Mouse (Mus musculus): Measurements from ENCODE around the gene BC034090.
"Not testable (repeated sequence)": the region's sequence is repeated elsewhere in the genome, so short reads cannot be mapped to it uniquely, and the experiment has no call there.

BC034090 gene

DNA sequence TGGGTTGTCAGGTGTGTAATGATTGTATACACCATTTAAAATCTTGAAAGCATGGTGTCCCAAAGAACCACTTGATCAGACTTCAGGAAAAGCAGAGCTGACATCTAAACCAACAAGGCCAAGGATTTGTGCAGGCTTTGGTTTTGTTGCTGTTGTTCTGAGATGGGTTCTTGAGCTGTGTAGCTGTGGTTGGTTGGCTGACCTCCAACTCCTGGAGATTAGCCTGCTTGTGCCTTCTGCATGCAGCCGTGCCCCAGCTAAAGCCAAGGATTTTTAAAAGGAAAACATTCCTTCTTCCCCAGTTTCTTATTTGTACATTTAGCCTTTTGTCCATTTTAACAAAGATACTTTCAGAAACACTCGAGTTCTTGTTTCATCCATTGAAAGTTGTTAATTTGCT, 52.6 kb downstream of the BC034090 start:
- DNase-seq (ENCODE audit: low spot score): no peak

DNA sequence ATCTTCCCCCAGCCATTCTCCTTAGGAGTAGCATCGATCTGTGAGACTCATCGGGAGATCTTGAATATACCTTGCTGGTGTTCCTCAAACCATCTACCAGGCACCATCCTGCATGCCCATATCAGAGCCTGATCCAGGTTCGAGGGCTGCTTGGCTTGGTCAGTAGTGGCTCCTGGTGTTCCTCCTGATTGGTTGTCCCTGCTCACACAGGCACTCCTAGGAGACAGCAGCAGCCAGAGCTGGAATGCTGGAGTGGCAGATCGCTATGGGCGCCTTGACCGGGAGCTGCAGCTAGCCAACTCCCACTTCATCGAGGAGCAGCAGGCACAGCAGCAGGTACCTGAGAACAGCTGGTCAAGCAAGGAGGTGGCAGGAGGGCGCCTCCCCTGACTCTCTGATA, 53.0 kb downstream of the BC034090 start:
- no peak for DNase-seq (ENCODE audit: low spot score)

DNA sequence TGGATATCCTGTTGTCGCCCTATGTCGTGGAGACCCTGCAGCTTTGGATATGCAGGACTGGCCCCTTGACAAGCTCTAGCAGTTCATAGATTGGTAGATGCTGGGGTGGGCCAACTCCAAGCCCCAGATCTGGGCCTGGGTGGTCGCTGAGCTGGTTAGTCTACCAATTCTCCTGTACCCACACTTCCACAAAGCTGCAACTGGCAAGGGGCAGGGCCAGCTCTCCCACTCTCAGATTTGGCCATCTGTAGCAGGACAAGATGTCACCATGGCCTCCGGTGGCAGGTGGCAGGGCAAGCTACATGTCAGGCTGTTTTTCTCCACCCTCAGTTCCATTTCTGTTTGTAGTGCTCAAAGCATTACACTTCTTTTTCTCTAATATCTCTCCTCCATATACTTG, 55.6 kb downstream of the BC034090 start:
- no peak for DNase-seq (ENCODE audit: low spot score)

DNA sequence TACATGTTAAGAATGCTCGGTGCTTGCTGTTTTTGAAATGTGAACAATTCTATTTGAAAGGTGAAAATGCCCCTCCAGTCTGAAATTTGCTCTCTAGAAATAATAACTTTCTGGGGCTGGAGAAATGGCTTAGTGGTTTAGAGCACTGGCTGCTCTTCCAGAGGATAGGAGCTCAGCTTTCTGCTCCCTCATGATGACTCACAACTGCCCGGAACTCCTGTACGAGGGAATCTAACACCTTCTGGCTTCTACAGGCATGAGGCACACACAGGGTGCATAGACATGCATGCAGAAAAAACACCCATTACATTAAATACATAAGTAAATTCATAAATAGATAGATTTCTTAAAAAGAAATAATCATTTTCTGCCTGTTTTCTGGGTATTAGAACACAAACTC, 60.1 kb downstream of the BC034090 start:
- DNase-seq (ENCODE audit: low spot score): no peak

DNA sequence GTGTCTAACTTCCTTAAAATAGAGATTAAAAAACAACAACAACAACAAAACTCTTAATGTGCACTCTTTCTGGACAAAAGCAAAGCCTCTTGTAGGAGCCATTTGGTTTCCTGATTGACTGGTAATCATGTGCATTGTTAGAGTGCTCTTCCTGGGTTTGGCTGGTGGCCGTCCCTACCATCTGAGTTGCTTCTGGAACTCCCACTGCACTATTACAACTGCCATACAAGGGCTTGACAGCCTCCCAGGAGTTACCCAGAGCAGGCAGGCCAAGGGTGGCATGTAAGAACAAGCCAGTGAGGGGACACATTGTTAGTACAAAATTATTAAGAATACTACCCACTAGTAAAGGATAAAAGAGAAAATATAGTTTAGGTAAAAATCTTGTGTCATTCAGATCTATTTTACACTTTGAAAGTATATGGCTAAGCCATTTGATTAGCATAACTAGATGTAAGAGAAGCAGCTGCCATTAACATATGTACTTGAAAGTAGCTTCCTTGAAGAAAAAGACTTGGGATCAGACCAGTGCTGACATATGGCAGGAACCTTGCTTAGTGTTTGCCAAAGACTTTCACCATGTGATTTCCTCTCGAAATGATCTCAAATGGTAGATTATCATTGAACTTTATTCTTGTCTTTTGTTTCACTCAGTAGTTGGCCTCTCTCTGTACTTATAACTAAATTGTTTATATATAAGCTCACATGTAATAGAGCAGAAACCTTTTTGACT, 65.9 kb downstream of the BC034090 start:
- DNase-seq (ENCODE audit: low spot score): no peak

DNA sequence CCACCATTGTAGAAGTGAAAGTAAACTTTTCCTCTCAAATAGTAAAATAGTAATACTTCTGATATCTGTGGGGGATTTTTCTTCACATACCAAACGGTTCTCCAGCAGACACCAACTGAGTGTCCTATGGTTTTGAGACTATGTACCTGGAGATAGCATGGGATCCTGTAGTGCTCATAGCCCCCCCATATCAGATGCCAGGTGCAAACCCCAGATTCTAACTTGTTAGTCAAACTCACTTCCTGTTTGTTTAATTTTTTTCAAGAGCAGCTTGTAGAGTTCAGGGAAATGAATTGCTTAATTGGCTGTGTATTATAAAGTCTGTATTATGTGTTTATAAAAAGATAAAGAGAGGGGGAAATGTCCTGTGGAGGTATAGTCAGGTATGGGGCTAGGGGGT, 69.8 kb downstream of the BC034090 start:
- no peak for DNase-seq (ENCODE audit: low spot score)

DNA sequence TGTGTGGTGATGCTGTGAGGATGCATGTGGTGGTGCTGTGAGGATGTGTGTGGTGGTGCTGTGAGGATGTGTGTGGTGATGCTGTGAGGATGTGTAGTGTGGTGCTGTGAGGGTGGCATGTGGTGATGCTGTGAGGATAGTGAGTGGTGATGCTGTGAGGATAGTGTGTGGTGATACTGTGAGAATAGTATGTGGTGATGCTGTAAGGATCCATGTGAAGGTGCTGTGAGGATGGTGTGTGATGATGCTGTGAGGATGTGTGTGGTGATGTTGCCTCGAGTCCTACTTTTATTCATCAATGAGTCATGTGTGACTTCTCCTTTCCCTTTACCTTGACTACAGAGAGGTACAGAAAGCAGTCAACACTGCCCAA, 70.6 kb downstream of the BC034090 start:
- not testable (repeated sequence) for DNase-seq (ENCODE audit: low spot score)

DNA sequence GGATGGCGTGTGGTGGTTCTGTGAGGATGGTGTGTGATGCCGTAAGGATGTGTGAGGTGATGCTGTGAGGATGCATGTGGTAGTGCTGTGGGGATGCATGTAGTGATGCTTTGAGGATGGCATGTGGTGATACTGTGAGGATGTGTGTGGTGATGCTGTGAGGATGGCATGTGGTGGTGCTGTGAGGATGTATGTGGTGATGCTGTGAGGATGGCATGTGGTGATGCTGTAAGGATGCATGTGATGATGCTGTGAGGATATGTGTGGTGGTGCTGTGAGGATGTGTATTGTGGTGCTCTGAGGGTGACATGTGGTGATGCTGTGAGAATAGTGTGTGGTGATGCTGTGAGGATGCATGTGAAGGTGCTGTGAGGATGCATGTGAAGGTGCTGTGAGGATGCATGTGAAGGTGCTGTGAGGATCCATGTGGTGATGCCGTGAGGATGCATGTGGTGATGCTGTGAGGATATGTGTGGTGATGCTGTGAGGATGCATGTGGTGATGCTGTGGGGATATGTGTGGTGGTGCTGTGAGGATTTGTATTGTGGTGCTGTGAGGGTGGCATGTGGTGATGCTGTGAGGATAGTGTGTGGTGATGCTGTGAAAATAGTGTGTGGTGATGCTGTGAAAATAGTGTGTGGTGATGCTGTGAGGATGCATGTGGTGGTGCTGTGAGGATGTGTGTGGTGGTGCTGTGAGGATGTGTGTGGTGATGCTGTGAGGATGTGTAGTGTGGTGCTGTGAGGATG, 71.2 kb downstream of the BC034090 start:
- no peak for DNase-seq (ENCODE audit: low spot score)

DNA sequence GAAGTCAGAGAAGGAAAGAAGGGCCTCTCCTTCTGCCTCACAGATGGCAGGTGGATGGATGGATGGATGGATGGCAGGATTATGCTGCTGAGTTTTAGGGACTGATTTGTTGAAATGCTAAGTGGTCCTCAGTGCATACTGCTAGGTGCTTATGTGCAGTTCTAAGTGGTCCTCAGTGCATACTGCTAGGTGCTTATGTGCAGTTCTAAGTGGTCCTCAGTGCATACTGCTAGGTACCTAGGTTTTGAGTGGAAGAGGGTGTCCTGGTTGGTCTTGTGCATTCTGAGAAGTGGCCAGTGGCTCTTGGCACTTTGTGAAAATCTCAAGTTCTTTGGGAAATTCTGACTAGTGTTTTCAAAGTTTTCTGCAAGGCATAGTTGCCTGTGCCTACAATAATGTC, 74.3 kb downstream of the BC034090 start:
- no peak for DNase-seq (ENCODE audit: low spot score)

DNA sequence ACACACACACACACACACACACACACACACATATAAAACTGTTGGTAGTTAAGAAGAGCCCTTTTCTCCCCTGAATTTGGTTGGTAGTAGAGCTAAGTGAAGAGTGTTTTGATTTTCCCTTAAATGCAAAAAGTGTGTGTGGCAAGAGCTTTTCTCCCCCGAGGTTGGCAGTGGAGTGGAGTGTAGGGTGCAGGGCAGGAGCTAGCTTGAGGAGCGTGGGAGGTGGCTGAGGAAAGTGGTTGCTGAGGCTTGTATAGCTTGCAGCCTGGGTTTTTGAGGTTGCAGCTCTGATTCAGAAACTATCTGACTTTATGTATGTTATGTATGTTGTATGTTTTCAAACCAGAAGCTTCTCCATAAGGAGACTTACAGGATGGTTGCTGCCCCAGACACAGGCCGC, 76.8 kb downstream of the BC034090 start:
- no peak for DNase-seq (ENCODE audit: low spot score)

Measured in yolk sac, embryonic 10.5 days (tissue).